9 mouse cellular contexts compared by ENCODE assay signal in genomic region chr14:31428211-31429003, GRCm38 (mm10). TPM values are rescaled to one million over a fixed set of nuclear protein-coding genes. Genes with fewer than 3 reads are reported as not detected.
DNase-seq lines count a peak whose midpoint lies in the region; ATAC-seq lines count a peak whose summit lies in the region.
"Had no signal": no experiment of that assay in that cellular context is flagged by ENCODE, and none has a peak within 500 bp of the region (broad histone marks: within the 10 kb centered on the region; RNA-seq: fewer than 3 reads in every experiment).

No protein-coding gene starts in this region.

- H3K27ac ChIP-seq in heart, embryonic 15.5 days, result peak overlapping the region; percentile 84
- peak overlapping the region; percentile 63 for H3K27ac ChIP-seq in lung, embryonic 16.5 days (ENCODE audit: low read length)
- no peak overlapping the region for H3K27ac ChIP-seq in midbrain, embryonic 10.5 days (replicated peaks)
- no peak overlapping the region for H3K27ac ChIP-seq in hindbrain, embryonic 14.5 days

- H3K4me2 ChIP-seq in heart, embryonic 15.5 days, result peak overlapping the region; percentile 46
- H3K4me2 ChIP-seq in lung, embryonic 16.5 days (ENCODE audit: low read depth, low read length), result no peak overlapping the region
- no peak overlapping the region for H3K4me2 ChIP-seq in hindbrain, embryonic 14.5 days (replicated peaks)

- no peaks in the 10 kb centered on the region for H3K9me3 ChIP-seq in heart, embryonic 15.5 days (replicated peaks)
- H3K9me3 ChIP-seq in lung, embryonic 16.5 days (ENCODE audit: control insufficient read depth, low read length), result 0 out of 2 replicates have a peak, but pooled peaks cover 3% of the 10 kb centered on the region
- H3K9me3 ChIP-seq in midbrain, embryonic 10.5 days (replicated peaks), result 0 out of 2 replicates have a peak, but pooled peaks cover 4% of the 10 kb centered on the region
- no peaks in the 10 kb centered on the region for H3K9me3 ChIP-seq in hindbrain, embryonic 14.5 days (ENCODE audit: control insufficient read depth, low read length)
- H3K9me3 ChIP-seq: G1E had no signal

- 18% methylated on average over 15 of the region's 15 CpGs for WGBS in heart, embryonic 15.5 days
- 27% methylated on average over 15 of the region's 15 CpGs for WGBS in lung, embryonic 16.5 days
- WGBS in midbrain, embryonic 10.5 days, result 87% methylated on average over 15 of the region's 15 CpGs
- WGBS in hindbrain, embryonic 14.5 days, result 70% methylated on average over 15 of the region's 15 CpGs

- H3K9ac ChIP-seq in heart, embryonic 15.5 days, result peak overlapping the region; percentile 34; the same call in 1 of the 2 replicates
- no peak overlapping the region for H3K9ac ChIP-seq in lung, embryonic 16.5 days (ENCODE audit: low read length)
- H3K9ac ChIP-seq in hindbrain, embryonic 14.5 days, result no peak overlapping the region

- peaks cover 50% of the 10 kb centered on the region for H3K4me1 ChIP-seq in heart, embryonic 15.5 days (replicated peaks)
- peaks cover 40% of the 10 kb centered on the region for H3K4me1 ChIP-seq in lung, embryonic 16.5 days (replicated peaks; ENCODE audit: control insufficient read depth, insufficient read depth, low read length)
- H3K4me1 ChIP-seq in midbrain, embryonic 10.5 days, result peaks cover 9% of the 10 kb centered on the region
- H3K4me1 ChIP-seq in hindbrain, embryonic 14.5 days (replicated peaks; ENCODE audit: control insufficient read depth, insufficient read depth, low read length), result peaks cover 18% of the 10 kb centered on the region

- ATAC-seq in heart, embryonic 15.5 days (replicated peaks; ENCODE audit: insufficient number of reproducible peaks, insufficient read depth, low FRiP score, low read depth), result peak; percentile 67
- peak; percentile 61 for ATAC-seq in lung, embryonic 16.5 days (ENCODE audit: low read depth)
- ATAC-seq in hindbrain, embryonic 14.5 days (ENCODE audit: low FRiP score), result no peak; the same call in 1 of the 2 replicates

- H3K27me3 ChIP-seq in heart, embryonic 15.5 days, result no peaks in the 10 kb centered on the region
- H3K27me3 ChIP-seq in lung, embryonic 16.5 days (ENCODE audit: control insufficient read depth, insufficient read depth, low read depth, low read length), result peaks cover 24% of the 10 kb centered on the region
- H3K27me3 ChIP-seq in midbrain, embryonic 10.5 days (ENCODE audit: low read depth, poor library complexity, severe bottlenecking), result peaks cover 3% of the 10 kb centered on the region; the same call in 1 of the 2 replicates
- H3K27me3 ChIP-seq in hindbrain, embryonic 14.5 days (ENCODE audit: control insufficient read depth, insufficient read depth, low read length), result no peaks in the 10 kb centered on the region

- DNase-seq in lung, adult 18-20 months, result peak; percentile 60 to 67
- no peak for DNase-seq in lung, postnatal 25 days (ENCODE audit: low spot score)
- peak; percentile 82 to 83 for DNase-seq in cerebellum, postnatal 10 days
- DNase-seq in layer of hippocampus, adult 11-12 months (ENCODE audit: low spot score), result peak; percentile 82
- no peak for DNase-seq in midbrain, embryonic 10.5 days (ENCODE audit: low spot score)
- no peak for DNase-seq in hindbrain, embryonic 14.5 days (ENCODE audit: low spot score)

- H3K36me3 ChIP-seq in heart, embryonic 15.5 days, result 0 out of 2 replicates have a peak, but pooled peaks cover 4% of the 10 kb centered on the region
- no peaks in the 10 kb centered on the region; the same call in 1 of the 2 replicates for H3K36me3 ChIP-seq in lung, embryonic 16.5 days (ENCODE audit: control insufficient read depth, insufficient read depth, low read length)
- H3K36me3 ChIP-seq in midbrain, embryonic 10.5 days, result peaks cover 27% of the 10 kb centered on the region
- peaks cover 42% of the 10 kb centered on the region for H3K36me3 ChIP-seq in hindbrain, embryonic 14.5 days (replicated peaks; ENCODE audit: control insufficient read depth, insufficient read depth)
- H3K36me3 ChIP-seq: G1E had no signal

- peak overlapping the region; percentile 14 for H3K4me3 ChIP-seq in heart, embryonic 15.5 days
- no peak overlapping the region for H3K4me3 ChIP-seq in lung, embryonic 16.5 days (ENCODE audit: low read length)
- H3K4me3 ChIP-seq in midbrain, embryonic 10.5 days, result no peak overlapping the region
- no peak overlapping the region for H3K4me3 ChIP-seq in hindbrain, embryonic 14.5 days (replicated peaks; ENCODE audit: low read length)

RNA-seq across cellular contexts. Expression of gene Sh3bp5, which starts 7.5 kb away (rescaled TPM):
- polyA plus RNA-seq in heart, embryonic 15.5 days (2015; fragmentation: Nextera tagmentation; extraction: Ambion mirVana), result 21.4 and 28.4 TPM in 2 replicates
- 26.1 and 27.3 TPM in 2 replicates for polyA plus RNA-seq in lung, embryonic 16.5 days (2015; fragmentation: Nextera tagmentation; extraction: Ambion mirVana)
- polyA plus RNA-seq in midbrain, embryonic 10.5 days (2016; fragmentation: Nextera tagmentation; extraction: Ambion mirVana), result 17.3 and 22.8 TPM in 2 replicates
- 86.9 and 93.7 TPM in 2 replicates for polyA plus RNA-seq in hindbrain, embryonic 14.5 days (2014; fragmentation: Nextera tagmentation; extraction: Ambion mirVana)

Comparison
In these comparisons a context has a peak if more than half of its experiments do, and no peak if none do; other contexts are left out.
1. DNase-seq: peak in lung, adult 18-20 months (2 of 2), cerebellum, postnatal 10 days (2 of 2) and layer of hippocampus, adult 11-12 months (single experiment); none in lung, postnatal 25 days (single experiment), midbrain, embryonic 10.5 days (single experiment) and hindbrain, embryonic 14.5 days (single experiment).
2. H3K27ac ChIP-seq: peak in heart, embryonic 15.5 days (single experiment) and lung, embryonic 16.5 days (single experiment); none in midbrain, embryonic 10.5 days (single experiment) and hindbrain, embryonic 14.5 days (single experiment).